Mouse (Mus musculus) small intestine, adult 2 months (tissue): ENCODE measurements around the gene Pcx. TPM values are rescaled to one million over a fixed set of nuclear protein-coding genes. Genes with fewer than 3 reads are reported as not detected.

ENCODE experiments used
- H3K27ac ChIP-seq: fragments of 200-500 bp; 2 replicates; pipeline ENCODE4 v1.5.1; 2012; ENCODE audit warnings: low read depth, low read length, control low read depth, inconsistent platforms; ENCODE audit not compliant: insufficient read depth
- H3K27me3 ChIP-seq: fragments of 200-500 bp; 2 replicates; pipeline ENCODE4 v1.6.1; 2012; ENCODE audit warnings: mild to moderate bottlenecking, moderate library complexity, low read length, inconsistent platforms; ENCODE audit not compliant: control insufficient read depth, insufficient read depth
- H3K36me3 ChIP-seq: fragments of 200-500 bp; 2 replicates; pipeline ENCODE4 v1.6.1; 2012; ENCODE audit warnings: mild to moderate bottlenecking, low read length, control low read depth, inconsistent platforms; ENCODE audit not compliant: control insufficient read depth, insufficient read depth
- H3K4me1 ChIP-seq: fragments of 200-500 bp; 2 replicates; pipeline ENCODE4 v1.6.1; 2012; ENCODE audit warnings: low read length, inconsistent platforms, mixed read lengths; ENCODE audit not compliant: control insufficient read depth, insufficient read depth, insufficient read length
- H3K4me3 ChIP-seq: fragments of 200-500 bp; 2 replicates; pipeline ENCODE4 v1.5.1; 2012; ENCODE audit warnings: low read depth, mild to moderate bottlenecking, control low read depth, inconsistent platforms, low read length, moderate library complexity
- CTCF ChIP-seq: fragments of 200-500 bp; IDR thresholded peaks from 2 replicates; pipeline ENCODE4 v1.5.1; 2012; ENCODE audit warnings: low read depth, mild to moderate bottlenecking, control low read depth, inconsistent platforms, low read length, moderate library complexity, mixed read lengths; ENCODE audit not compliant: insufficient replicate concordance, insufficient read length; ENCODE audit errors: extremely low read depth
- POLR2A ChIP-seq: fragments of 200-500 bp; IDR thresholded peaks from 2 replicates; pipeline ENCODE4 v1.6.1; 2012; ENCODE audit warnings: low read depth, mild to moderate bottlenecking, control low read depth, inconsistent platforms, low read length, moderate library complexity
- WGBS: fragments of 180-500 bp; shearing (Covaris S2); methylation state at CpG from one replicate; pipeline ENCODE4 v1.1.7; 2018; 5-methylcytosine and 5-hydroxymethylcytosine counted together
- polyA plus RNA-seq: library from polyadenylated mRNA; depleted of rRNA; stranded (reverse); fragments of >200 nt; gene quantifications from 2 replicates; pipeline ENCODE4 v1.2.3, GENCODE M21; 2012

Pcx gene
- polyA plus RNA-seq, 1 experiment = 31.3 TPM

DNA sequence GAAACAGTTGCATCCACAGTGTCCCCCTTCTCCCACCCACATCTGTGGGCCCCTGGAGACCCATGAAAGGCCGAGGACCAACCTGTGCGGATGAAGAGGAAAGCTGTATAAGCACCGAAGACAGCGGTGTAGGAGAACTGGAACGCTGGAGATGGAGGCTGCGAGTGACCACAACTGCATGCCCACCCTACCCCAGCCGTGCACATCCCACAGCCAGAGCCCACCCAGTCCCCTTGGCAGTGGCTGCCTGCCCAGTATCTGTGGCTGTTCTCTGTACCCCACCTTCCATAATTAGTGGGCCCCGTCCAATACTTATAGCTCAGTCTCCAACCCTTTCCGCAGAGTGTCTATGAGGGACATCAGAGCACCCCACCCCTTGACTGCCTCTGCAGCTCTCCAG is 113.1 kb downstream of the Pcx start:
- TF ChIP-seq CTCF = no peak
- TF ChIP-seq POLR2A = no peak
- no peak overlapping the region for H3K27ac ChIP-seq
- H3K36me3 ChIP-seq = peaks cover 6% of the 10 kb centered on the region; the same call in 1 of the 2 replicates
- 93% methylated on average over 9 of the region's 9 CpGs for WGBS
- no peak overlapping the region for H3K4me3 ChIP-seq
- peaks cover 7% of the 10 kb centered on the region; the same call in 1 of the 2 replicates for H3K4me1 ChIP-seq
- H3K27me3 ChIP-seq = no peaks in the 10 kb centered on the region

DNA sequence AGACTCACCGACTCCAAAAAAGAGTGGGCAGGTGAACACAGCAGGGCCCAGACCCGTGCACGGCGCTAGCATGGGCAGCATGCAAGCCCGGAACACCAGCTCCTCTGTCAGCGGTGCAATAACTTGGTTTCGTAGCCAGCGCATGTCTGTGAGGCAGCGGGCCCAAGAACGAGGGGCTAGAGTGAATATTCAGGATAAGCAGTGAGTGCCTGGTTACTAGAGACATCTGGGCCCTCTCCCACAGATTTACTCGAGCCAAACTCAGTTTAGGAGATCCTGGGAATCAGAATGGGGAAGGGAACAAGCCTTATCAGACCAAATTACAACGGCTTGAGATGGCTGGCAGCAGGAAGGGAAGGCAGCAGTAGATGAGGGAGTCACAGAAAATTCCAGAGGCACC is 113.7 kb downstream of the Pcx start:
- Histone ChIP-seq H3K27me3 (no peaks in the 10 kb centered on the region), H3K27ac (no peak overlapping the region), H3K4me1 (peaks cover 7% of the 10 kb centered on the region; the same call in 1 of the 2 replicates), H3K36me3 (peaks cover 6% of the 10 kb centered on the region; the same call in 1 of the 2 replicates), H3K4me3 (no peak overlapping the region)
- WGBS = 88% methylated on average over 12 of the region's 12 CpGs
- TF ChIP-seq CTCF = no peak
- TF ChIP-seq POLR2A = no peak

DNA sequence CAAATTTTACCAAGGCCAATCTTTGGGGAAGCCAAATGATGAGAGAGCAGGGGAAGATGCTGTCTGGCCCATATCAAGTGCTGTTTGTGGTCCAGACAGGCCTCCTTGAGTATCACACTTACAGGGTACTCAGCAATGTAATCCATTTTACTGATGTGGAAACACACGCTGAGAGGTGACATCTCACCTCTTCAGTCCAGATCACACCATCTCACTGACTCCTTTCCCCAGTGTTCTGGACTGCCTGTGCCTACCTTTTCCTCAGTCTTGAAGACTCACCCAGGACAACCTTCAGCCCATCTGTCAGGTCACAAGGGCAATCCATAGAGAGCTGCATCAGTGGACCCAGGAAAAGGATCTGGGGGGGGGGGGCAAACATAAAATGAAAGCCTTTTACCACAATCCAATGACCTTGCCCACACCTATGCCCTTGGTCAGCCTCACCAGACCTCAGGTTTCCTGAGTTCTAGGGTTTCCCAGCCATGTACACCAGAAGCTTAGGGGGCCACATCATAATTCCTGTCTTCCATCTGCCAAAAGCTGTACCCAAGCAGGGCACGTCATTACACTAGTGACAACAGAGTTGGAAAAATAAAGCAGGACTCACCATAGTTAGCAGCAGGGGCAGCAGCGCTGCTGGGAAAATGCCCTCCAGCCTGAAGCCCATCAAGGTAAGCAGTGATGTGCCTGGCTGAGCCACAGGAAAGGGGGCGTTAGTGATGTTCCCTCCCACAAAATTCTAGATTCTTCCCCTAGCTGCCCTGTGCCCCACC is 114.3 kb downstream of the Pcx start:
- TF ChIP-seq CTCF (no peak), POLR2A (no peak)
- WGBS = 16% methylated on average over 4 of the region's 4 CpGs
- H3K27ac ChIP-seq = 0 out of 2 replicates have a peak overlapping the region, but pooled peaks have one; percentile 11

DNA sequence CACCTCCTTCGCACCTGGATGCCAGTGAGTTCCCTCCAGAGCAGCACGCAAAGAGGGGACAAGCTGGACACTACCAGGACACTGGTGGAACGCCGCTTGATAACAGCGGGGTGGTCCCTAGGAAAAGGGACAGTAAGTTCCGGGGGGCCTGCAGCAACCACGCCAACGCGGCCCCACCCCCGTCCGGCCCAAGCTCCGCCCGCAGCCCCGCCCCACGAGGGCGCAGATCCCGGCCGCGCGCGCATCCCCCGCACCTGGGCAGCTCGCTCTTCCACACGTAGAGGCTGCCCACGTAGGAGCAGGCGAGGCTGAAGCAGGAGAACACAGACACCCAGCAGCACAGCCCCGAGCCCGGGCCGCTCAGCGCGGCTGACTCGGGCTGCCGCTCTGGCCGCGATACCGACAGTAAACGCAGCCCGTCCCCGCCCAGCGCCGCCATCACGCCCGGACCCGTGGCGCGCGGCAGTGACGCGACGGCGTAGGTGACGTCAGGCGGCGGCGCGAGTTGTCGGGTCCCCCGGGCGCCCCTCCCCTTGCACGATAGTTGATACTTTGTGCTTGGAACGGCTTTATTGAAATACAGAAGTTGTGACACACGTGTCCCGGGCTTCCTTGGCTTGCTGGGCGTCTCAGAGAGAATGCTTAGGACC is 115.0 kb downstream of the Pcx start, which contains the start of gene Rce1:
Gene Rce1, minus strand, starts transcription at position 463 of the 650 bp plus-strand sequence.
- no peaks in the 10 kb centered on the region for H3K27me3 ChIP-seq
- peaks cover 7% of the 10 kb centered on the region; the same call in 1 of the 2 replicates for H3K4me1 ChIP-seq
- peak within 1 kb of the TSS; percentile 88 for H3K4me3 ChIP-seq
- under 1% methylated on average over 64 of the region's 64 CpGs for WGBS
- TF ChIP-seq POLR2A (no peak), CTCF (no peak)
- H3K27ac ChIP-seq = peak within 1 kb of the TSS; percentile 70
- peaks cover 6% of the 10 kb centered on the region; the same call in 1 of the 2 replicates for H3K36me3 ChIP-seq

More for the DNA sequence above, 114.3 kb downstream of the Pcx start:
- no peaks in the 10 kb centered on the region for H3K27me3 ChIP-seq
- peak overlapping the region; percentile 88 for H3K4me3 ChIP-seq
- peaks cover 7% of the 10 kb centered on the region; the same call in 1 of the 2 replicates for H3K4me1 ChIP-seq
- H3K36me3 ChIP-seq = peaks cover 6% of the 10 kb centered on the region; the same call in 1 of the 2 replicates

DNA sequence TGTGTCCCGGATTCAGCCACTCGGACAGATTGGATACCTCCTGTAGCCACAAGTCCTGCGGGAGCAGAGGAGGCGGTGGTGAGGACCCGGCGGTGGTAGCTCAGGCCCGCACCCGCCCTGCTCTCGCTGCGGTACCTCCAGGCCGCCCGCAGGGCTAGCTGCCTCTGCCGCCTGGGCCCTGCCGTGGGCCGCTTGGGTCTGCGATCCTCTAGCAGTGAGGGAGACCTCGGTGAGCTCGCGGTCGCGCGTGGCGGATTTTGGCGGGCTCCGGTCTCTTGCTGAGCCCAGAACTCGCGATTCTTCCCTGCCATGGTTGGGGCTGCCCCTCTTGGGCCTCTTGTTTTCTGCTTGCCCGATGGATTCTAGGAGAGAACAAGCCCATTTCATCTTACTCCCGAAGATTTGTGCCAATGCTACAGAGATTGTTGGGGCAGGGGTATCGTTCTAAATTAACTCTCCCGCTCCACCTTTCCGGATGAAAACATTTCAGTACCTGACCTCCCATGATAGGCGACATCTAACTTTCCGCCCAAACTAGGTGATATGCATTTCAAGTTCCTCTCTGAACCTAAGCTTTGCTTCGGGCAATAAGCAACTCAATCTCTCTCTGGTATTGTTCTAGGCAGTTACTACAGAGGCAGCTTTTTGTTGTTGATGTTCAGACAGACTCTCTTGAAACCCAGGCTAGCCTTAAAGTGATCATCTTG is 115.7 kb downstream of the Pcx start:
- H3K4me3 ChIP-seq = peak overlapping the region; percentile 88
- WGBS = under 1% methylated on average over 35 of the region's 35 CpGs
- peaks cover 6% of the 10 kb centered on the region; the same call in 1 of the 2 replicates for H3K36me3 ChIP-seq
- H3K27ac ChIP-seq = peak overlapping the region; percentile 10; the same call in 1 of the 2 replicates
- no peak for TF ChIP-seq CTCF
- TF ChIP-seq POLR2A = no peak
- no peaks in the 10 kb centered on the region for H3K27me3 ChIP-seq
- H3K4me1 ChIP-seq = peaks cover 7% of the 10 kb centered on the region; the same call in 1 of the 2 replicates

DNA sequence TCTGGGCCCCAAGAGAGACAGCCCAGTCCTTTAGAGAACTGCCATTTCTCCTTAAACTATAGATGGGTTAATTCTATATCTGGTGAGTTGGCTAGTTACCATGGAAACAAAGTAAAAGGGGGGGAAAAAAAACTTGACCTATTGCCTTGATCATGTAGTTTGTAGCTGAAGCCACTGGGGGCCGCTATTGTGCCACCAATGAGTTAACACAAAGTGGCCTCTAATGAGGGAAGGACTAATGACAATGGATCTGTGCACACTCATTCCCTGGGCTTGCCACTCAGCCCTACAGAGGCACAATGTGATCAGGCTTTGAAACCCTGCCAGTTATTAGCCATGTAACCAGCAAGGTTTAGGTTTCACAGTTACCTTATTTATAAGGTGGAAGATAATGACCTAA is 118.5 kb downstream of the Pcx start:
- H3K27me3 ChIP-seq = no peaks in the 10 kb centered on the region
- H3K27ac ChIP-seq = no peak overlapping the region
- H3K36me3 ChIP-seq = no peaks in the 10 kb centered on the region
- H3K4me1 ChIP-seq = peaks cover 7% of the 10 kb centered on the region; the same call in 1 of the 2 replicates
- H3K4me3 ChIP-seq = no peak overlapping the region
- 0% methylated on average over 1 of the region's 1 CpGs for WGBS
- TF ChIP-seq CTCF = peak; percentile 52; the same call in 1 of the 2 replicates
- no peak for TF ChIP-seq POLR2A
